Mouse (Mus musculus) 3T3-L1 (cell line): ENCODE data around the gene Zscan2.

Source experiments
- DNase-seq: peaks from one replicate; pipeline ENCODE4 v3.0.0-alpha.2; 2015; ENCODE audit warnings: low read depth, low spot score

The Zscan2 gene

GRCm38 (mm10) chr7:80923165-80923564 lies 62.4 kb downstream of the Zscan2 start:
- no peak for DNase-seq
